Mouse (Mus musculus) bone marrow, adult 2 months (tissue): Measurements from ENCODE around the gene Cers2.

ENCODE experiments used
- CTCF ChIP-seq: fragments of 200-500 bp; IDR thresholded peaks from 2 replicates; pipeline ENCODE4 v1.5.1; 2011; ENCODE audit warnings: low read length, control low read depth; ENCODE audit not compliant: control insufficient read depth, insufficient read depth
- POLR2A ChIP-seq: fragments of 200-500 bp; IDR thresholded peaks from 2 replicates; pipeline ENCODE4 v1.6.1; 2011; ENCODE audit warnings: low read depth, mild to moderate bottlenecking, control low read depth, low read length, borderline replicate concordance; ENCODE audit not compliant: control insufficient read depth

DNA sequence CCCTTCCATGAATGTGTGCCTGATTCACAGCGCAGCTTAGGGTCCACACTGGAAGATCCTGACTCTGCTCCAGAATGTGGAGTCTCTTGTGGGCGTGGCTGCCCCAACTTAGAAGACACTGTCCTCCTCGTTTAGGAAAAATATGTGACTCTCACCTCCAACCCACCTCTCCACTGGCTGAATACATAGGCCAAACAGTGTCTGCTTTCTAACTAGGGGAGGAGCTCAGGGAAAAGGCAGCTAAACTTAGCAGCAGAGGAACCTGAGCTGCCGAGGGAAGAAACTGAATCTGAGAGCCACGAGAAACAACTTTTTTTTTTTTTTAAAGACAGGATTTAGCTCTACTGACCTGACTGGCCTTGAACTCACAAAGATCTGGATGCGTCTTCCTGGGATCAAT lies 39.4 kb upstream of the Cers2 start:
- no peak for TF ChIP-seq POLR2A
- TF ChIP-seq CTCF, result no peak
